Mouse (Mus musculus): Measurements from ENCODE around the gene Fam168b. TPM values are rescaled to one million over a fixed set of nuclear protein-coding genes. Genes with fewer than 3 reads are reported as not detected.

The Fam168b gene
- polyA plus RNA-seq, 1 experiment, result 349 TPM

DNA sequence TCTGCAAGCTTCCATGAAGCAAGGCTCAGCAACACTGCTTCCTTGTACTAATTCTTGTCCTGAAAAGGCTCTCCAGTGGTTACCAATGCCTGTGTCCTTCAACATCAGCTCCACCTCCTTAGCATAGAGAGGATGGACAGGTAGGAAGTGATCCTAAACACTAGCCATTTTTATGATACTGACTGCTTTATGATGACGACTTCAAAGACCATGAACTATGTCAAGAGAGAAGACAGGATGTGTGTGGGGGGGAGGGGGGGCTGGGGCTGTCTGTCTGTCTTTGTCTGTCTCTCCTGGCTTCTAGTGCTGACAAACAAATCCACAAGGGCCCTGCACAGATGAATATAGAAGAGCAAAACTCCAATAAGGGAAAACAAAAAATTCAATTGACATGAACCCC lies 11.5 kb downstream of the Fam168b start:
- TF ChIP-seq GATA1 (IDR thresholded peaks at IDR 0.05; ENCODE audit: low read length), result no peak

GRCm38 (mm10) chr1:34830934-34831333 lies 11.9 kb downstream of the Fam168b start:
- TF ChIP-seq GATA1 (IDR thresholded peaks at IDR 0.05; ENCODE audit: low read length), result no peak

- no peak for TF ChIP-seq GATA1 (IDR thresholded peaks at IDR 0.05; ENCODE audit: low read length)
Observed at GRCm38 (mm10) chr1:34828528-34829294, 14.2 kb downstream of the Fam168b start.

GRCm38 (mm10) chr1:34827900-34828299 lies 15.0 kb downstream of the Fam168b start:
- no peak for TF ChIP-seq GATA1 (IDR thresholded peaks at IDR 0.05; ENCODE audit: low read length)

- no peak for TF ChIP-seq GATA1 (IDR thresholded peaks at IDR 0.05; ENCODE audit: low read length)
Observed at GRCm38 (mm10) chr1:34825909-34826308, 17.0 kb downstream of the Fam168b start.

DNA sequence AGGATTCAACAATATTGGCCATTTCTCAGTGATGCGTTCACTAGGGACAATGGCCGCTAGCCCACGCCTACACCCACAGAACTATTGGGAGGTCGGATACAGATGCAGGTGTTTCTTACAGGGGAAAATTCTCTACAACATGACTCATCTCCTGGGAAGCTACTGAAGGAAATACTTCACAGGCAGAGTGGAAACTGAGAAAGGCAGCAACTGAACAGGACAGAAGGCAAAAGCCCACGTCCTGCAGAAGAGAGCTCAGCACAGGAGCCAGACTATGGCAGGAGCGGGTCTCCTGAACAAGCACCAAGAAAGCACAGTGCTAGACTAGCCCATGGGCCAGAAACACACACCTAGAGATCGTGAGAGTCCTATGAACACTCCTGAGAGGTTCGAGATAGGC lies 18.7 kb downstream of the Fam168b start:
- TF ChIP-seq GATA1 (IDR thresholded peaks at IDR 0.05; ENCODE audit: low read length), result no peak

DNA sequence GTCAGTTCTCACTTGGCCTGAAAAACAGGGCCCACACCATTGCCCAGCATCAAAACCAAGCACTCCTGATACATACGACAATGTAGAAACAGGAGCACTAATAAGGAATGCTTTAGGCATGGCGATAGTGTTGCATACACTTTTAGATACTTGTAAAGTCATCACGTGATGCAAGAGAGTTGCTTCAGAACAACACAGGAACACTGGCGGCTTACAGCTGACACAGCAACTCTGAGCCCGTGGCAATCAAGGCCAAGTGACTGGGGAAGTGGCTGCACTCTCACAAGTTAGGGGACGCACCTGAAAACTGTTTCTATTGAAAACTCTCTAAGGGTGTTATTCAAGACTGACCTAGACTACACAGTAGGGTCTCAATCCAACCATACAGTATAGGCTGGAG lies 19.5 kb downstream of the Fam168b start:
- no peak for TF ChIP-seq GATA1 (IDR thresholded peaks at IDR 0.05; ENCODE audit: low read length)

- no peak for TF ChIP-seq GATA1 (IDR thresholded peaks at IDR 0.05; ENCODE audit: low read length)
Observed at GRCm38 (mm10) chr1:34822746-34823145, 20.1 kb downstream of the Fam168b start.

DNA sequence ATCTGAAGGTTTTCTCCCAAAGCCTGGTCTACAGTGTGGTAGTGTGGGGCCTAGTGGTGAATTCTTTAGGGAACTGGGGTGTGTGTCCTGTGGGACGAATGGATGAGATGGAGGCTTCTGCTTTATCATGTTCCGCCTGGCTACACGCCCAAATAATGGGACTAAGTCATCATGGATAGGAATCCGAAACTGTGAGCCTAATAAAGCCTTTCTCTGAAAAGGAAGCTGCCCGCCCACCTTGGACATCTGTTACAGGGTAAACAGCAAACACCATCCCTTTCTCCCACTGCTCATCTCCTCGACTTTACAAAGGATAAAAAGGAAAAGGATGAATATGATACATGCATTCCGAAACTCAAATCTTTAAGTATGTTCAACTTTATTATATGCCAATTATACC lies 20.9 kb downstream of the Fam168b start:
- TF ChIP-seq GATA1 (IDR thresholded peaks at IDR 0.05; ENCODE audit: low read length), result no peak

GRCm38 (mm10) chr1:34821411-34821810 lies 21.5 kb downstream of the Fam168b start:
- TF ChIP-seq GATA1 (IDR thresholded peaks at IDR 0.05; ENCODE audit: low read length), result no peak

- no peak for TF ChIP-seq GATA1 (IDR thresholded peaks at IDR 0.05; ENCODE audit: low read length)
Observed at GRCm38 (mm10) chr1:34819225-34819910, 23.5 kb downstream of the Fam168b start.

GRCm38 (mm10) chr1:34815843-34816242 lies 27.0 kb downstream of the Fam168b start:
- no peak for TF ChIP-seq GATA1 (IDR thresholded peaks at IDR 0.05; ENCODE audit: low read length)

DNA sequence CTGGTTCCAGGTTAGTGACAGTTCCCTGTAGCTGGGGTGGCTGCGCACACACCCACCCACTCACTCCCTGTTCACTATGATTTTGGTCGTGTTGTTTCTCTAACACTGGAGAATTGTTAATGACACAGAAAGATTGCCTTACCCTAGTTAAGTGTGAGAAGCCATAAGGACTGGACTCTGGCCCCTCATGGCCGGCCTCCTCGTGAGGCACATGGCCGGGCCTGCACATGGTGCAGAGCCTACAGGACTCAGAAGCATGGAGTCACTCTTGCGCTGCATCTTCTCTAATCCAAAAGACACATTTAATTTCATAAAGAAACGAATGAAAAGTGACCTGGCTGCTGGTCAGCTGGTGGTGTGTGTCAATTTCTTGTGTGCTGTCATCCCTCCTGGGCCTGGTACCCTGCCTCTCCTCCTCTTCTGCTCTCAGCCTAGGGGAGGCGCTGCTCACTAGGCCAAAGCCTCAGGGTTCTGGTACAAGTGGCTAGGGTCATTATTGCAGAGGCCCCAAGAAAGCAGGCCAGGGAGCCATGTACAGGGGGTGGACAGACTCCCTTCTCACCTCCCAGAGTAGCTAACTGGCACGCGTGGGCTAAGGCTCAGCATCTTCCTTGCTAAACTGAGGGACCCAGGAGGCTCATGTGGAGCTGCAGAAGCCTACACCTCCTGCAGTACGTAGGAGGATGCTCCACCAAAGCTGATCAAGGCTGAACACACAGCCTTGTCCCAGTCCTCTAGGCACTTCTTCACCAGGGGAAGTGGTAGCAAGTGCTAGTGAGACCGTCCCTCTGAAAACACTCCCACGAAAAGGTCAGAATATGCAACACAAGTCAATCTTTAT lies 30.2 kb downstream of the Fam168b start:
- no peak for TF ChIP-seq GATA1 (IDR thresholded peaks at IDR 0.05; ENCODE audit: low read length)

- no peak for TF ChIP-seq GATA1 (IDR thresholded peaks at IDR 0.05; ENCODE audit: low read length)
Observed at GRCm38 (mm10) chr1:34811581-34811980, 31.3 kb downstream of the Fam168b start.

- no peak for TF ChIP-seq GATA1 (IDR thresholded peaks at IDR 0.05; ENCODE audit: low read length)
Observed at GRCm38 (mm10) chr1:34811035-34811434, 31.8 kb downstream of the Fam168b start.

DNA sequence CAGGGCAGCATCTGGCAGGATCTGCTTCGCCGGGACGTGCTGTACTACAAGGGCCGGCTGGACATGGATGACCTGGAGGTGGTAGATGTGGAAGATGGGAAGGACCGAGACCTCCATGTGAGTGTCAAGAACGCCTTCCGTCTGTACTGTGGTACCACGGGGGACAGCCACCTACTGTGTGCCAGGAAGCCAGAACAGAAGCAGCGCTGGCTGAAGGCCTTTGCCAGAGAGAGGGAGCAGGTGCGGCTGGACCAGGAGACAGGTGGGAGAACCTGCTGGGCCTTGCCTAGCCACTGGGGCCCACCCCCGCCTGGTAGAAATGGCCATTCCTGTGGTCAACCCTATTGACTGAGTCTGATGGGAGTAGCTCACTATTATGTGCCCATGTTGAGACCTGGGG lies 32.6 kb downstream of the Fam168b start:
- TF ChIP-seq GATA1 (IDR thresholded peaks at IDR 0.05; ENCODE audit: low read length), result no peak

Data from G1E-ER4 (cell line).